Mouse (Mus musculus) stomach, postnatal 0 days (tissue): ENCODE data around the gene Gpr1.

Experiments
- CTCF ChIP-seq: IDR thresholded peaks from 2 replicates; pipeline ENCODE4 v1.5.1; 2016; ENCODE audit warnings: antibody characterized with exemption, low read depth, mild to moderate bottlenecking, moderate library complexity
- EP300 ChIP-seq: optimal IDR thresholded peaks from 2 replicates; pipeline ENCODE3; 2016; ENCODE audit warnings: antibody characterized with exemption

- TF ChIP-seq CTCF = no peak
- no peak for TF ChIP-seq EP300
Measured at GRCm38 (mm10) chr1:63180122-63180521, 34.2 kb downstream of the Gpr1 start.
